Mouse (Mus musculus) stomach, postnatal 0 days (tissue): ENCODE data around the gene Pter. TPM values are rescaled to one million over a fixed set of nuclear protein-coding genes. Genes with fewer than 3 reads are reported as not detected.

Source experiments
- ATAC-seq: fragments of 200-750 bp; cut with Nextera tagmentation; 2 replicates; pipeline ENCODE4 v1.8.0; 2017; ENCODE audit not compliant: low FRiP score, low TSS enrichment
- DNase-seq: peaks from one replicate; pipeline ENCODE4 v3.0.0-alpha.2; 2016; ENCODE audit warnings: low spot score
- H3K27ac ChIP-seq: fragments of 300-500 bp; sonication (generic); replicated peaks from 2 replicates; pipeline ENCODE4 v1.5.1; 2014; ENCODE audit warnings: mild to moderate bottlenecking, control low read depth
- H3K27me3 ChIP-seq: fragments of 300-500 bp; sonication (generic); 2 replicates; pipeline ENCODE4 v1.6.1; 2014; ENCODE audit warnings: low read length; ENCODE audit not compliant: control insufficient read depth, insufficient read depth
- H3K36me3 ChIP-seq: fragments of 300-500 bp; sonication (generic); 2 replicates; pipeline ENCODE4 v1.6.1; 2014; ENCODE audit warnings: low read length, mixed read lengths; ENCODE audit not compliant: control insufficient read depth, insufficient read depth
- H3K4me1 ChIP-seq: fragments of 300-500 bp; sonication (generic); replicated peaks from 2 replicates; pipeline ENCODE4 v1.6.1; 2014; ENCODE audit warnings: antibody characterized with exemption; ENCODE audit not compliant: control insufficient read depth, insufficient read depth
- H3K4me2 ChIP-seq: fragments of 300-500 bp; sonication (generic); replicated peaks from 2 replicates; pipeline ENCODE4 v1.6.1; 2014; ENCODE audit warnings: low read depth, mild to moderate bottlenecking, control low read depth, moderate library complexity
- H3K4me3 ChIP-seq: fragments of 300-500 bp; sonication (generic); 2 replicates; pipeline ENCODE4 v1.5.1; 2014; ENCODE audit warnings: low read depth, low read length, control low read depth
- H3K9ac ChIP-seq: fragments of 300-500 bp; sonication (generic); 2 replicates; pipeline ENCODE4 v1.6.1; 2014; ENCODE audit warnings: mild to moderate bottlenecking, low read length, control low read depth, mixed read lengths
- H3K9me3 ChIP-seq: fragments of 300-500 bp; sonication (generic); 2 replicates; pipeline ENCODE4 v1.6.1; 2016; ENCODE audit warnings: low read length; ENCODE audit not compliant: control insufficient read depth
- CTCF ChIP-seq: IDR thresholded peaks from 2 replicates; pipeline ENCODE4 v1.5.1; 2016; ENCODE audit warnings: antibody characterized with exemption, low read depth, mild to moderate bottlenecking, moderate library complexity
- EP300 ChIP-seq: optimal IDR thresholded peaks from 2 replicates; pipeline ENCODE3; 2016; ENCODE audit warnings: antibody characterized with exemption
- WGBS: fragments of 180-500 bp; shearing (Covaris S2); extraction: QIAGEN DNeasy Blood & Tissue Kit; methylation state at CpG from one replicate; pipeline ENCODE4 v1.1.7; 2014; 5-methylcytosine and 5-hydroxymethylcytosine counted together
- polyA plus RNA-seq: library from polyadenylated mRNA; unstranded; fragments of >200 nt; fragmentation: Nextera tagmentation; extraction: Ambion mirVana; gene quantifications from 2 replicates; pipeline ENCODE4 v1.2.1, GENCODE M21; 2015

The Pter gene
- polyA plus RNA-seq, 1 experiment from 2014 or later, result 20.0 TPM

DNA sequence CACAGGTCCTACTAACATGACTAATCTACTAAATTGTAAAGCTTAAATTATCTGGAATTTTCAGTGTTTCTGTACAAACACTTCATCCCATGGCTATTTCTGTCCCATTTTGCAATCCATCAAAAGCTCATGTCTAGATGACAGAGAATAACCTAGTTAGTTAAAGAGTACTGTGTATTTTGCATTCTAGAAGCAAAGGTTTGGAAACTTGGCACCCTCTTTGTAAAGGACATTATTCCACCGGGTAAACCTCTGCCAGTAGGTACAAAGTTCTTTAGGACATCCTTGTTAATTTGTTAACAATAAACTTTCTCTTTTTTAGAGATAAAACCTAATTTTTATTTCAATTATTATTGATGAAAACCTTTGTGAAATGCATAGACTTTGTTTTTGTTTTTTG lies 18.1 kb upstream of the Pter start:
- WGBS, result 77% methylated on average over 1 of the region's 1 CpGs
- Histone ChIP-seq H3K27ac (no peak overlapping the region), H3K4me1 (no peaks in the 10 kb centered on the region), H3K27me3 (no peaks in the 10 kb centered on the region), H3K36me3 (no peaks in the 10 kb centered on the region), H3K9ac (no peak overlapping the region), H3K9me3 (no peaks in the 10 kb centered on the region), H3K4me2 (no peak overlapping the region), H3K4me3 (no peak overlapping the region)
- ATAC-seq, result no peak
- TF ChIP-seq EP300, result no peak
- TF ChIP-seq CTCF, result no peak
- no peak for DNase-seq

DNA sequence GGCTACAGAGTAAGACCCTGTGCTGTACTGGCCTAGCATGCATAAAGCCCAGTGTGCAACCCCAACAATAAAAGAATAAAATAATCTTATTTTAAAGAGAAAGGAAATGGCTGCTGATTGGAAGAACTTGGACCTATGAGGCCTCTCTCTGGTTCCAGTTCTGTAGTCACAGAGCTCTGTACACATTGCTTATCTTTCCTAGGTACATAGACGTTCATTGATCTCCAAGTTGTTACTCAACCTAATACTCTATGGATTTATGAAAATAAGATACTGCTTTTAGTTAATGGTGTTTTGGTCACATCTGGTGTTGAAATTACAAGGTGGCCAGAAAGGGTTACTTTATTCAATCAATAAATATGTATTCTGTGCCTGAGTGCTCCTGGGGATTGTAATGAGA lies 1.8 kb downstream of the Pter start:
- H3K27me3 ChIP-seq, result no peaks in the 10 kb centered on the region
- H3K4me1 ChIP-seq, result no peaks in the 10 kb centered on the region
- H3K27ac ChIP-seq, result no peak overlapping the region
- ATAC-seq, result no peak
- no peaks in the 10 kb centered on the region for H3K36me3 ChIP-seq
- no peak overlapping the region for H3K4me3 ChIP-seq
- TF ChIP-seq CTCF (no peak), EP300 (no peak)
- H3K9ac ChIP-seq, result no peak overlapping the region
- 78% methylated on average over 1 of the region's 1 CpGs for WGBS
- H3K9me3 ChIP-seq, result no peaks in the 10 kb centered on the region
- no peak for DNase-seq
- H3K4me2 ChIP-seq, result no peak overlapping the region

DNA sequence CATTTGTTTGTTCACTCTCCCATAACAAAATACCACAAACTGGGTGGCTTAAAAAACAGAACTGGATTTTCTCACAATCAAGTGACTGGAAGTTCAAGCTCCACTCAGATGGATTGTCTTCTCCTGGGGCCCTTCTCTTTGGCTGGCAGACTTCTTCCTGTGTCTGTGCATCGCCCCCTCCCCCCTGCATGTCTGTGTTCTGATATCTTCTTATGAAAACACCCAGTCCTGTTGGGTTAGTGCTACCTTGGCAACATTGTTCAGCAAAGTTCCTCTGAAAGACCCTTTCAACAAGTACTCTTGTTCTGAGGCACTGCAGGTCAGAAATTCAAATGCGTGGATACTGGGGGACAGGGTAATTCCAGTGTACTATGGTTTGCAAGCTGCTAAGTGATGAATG lies 6.5 kb downstream of the Pter start:
- WGBS, result 82% methylated on average over 2 of the region's 2 CpGs

DNA sequence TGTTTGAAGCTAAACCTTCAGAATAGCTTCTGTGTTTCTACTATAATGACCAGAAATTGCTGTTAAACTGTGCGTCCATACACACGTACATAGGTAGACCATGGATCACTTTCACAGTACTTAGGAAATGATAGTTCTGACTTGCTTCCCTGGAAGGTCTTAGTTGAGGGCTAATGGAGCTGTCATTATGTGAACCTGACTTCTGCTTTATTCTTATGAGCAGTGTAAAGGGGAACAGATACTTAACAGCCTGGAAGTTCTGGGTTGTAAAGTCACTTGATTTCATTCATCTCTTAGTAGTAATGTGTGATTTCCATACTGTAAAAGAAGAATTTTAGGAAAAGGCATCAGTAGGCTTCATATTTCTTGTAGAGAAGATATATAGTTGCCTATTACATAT lies 10.1 kb downstream of the Pter start:
- H3K27ac ChIP-seq, result no peak overlapping the region
- ATAC-seq, result no peak
- H3K27me3 ChIP-seq, result no peaks in the 10 kb centered on the region
- H3K36me3 ChIP-seq, result no peaks in the 10 kb centered on the region
- no peak overlapping the region for H3K4me2 ChIP-seq
- no peaks in the 10 kb centered on the region for H3K4me1 ChIP-seq
- DNase-seq, result no peak
- no peak overlapping the region for H3K4me3 ChIP-seq
- TF ChIP-seq CTCF (no peak), EP300 (no peak)
- H3K9ac ChIP-seq, result no peak overlapping the region
- WGBS, result 84% methylated on average over 2 of the region's 2 CpGs
- H3K9me3 ChIP-seq, result no peaks in the 10 kb centered on the region

More for the DNA sequence above, 6.5 kb downstream of the Pter start:
- Histone ChIP-seq H3K4me1 (no peaks in the 10 kb centered on the region), H3K36me3 (no peaks in the 10 kb centered on the region), H3K27me3 (no peaks in the 10 kb centered on the region), H3K4me2 (no peak overlapping the region), H3K9me3 (no peaks in the 10 kb centered on the region), H3K27ac (no peak overlapping the region), H3K4me3 (no peak overlapping the region), H3K9ac (no peak overlapping the region)
- DNase-seq (no peak), ATAC-seq (no peak)
- TF ChIP-seq EP300, result no peak
- no peak for TF ChIP-seq CTCF

DNA sequence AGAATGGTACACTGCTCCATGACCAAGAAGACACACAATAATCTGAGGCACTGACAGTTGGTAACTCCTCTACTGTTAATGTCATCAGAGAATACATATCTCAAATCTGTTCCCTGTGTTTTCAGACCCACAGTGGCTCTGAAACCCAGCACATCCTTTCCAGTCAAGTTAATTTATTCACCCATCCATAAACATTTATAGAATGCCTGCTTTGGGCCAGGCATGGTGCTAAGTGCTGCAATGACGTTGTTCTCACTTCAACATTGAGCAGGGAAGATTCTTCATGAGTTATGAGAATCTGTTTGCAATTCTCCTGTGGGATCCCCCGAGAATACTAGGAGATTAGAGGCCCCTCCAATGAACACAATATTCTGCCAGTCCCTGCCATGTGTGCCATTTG lies 11.4 kb downstream of the Pter start:
- ATAC-seq (no peak), DNase-seq (no peak)
- no peak overlapping the region for H3K4me3 ChIP-seq
- H3K27me3 ChIP-seq, result no peaks in the 10 kb centered on the region
- H3K4me2 ChIP-seq, result no peak overlapping the region
- H3K9me3 ChIP-seq, result no peaks in the 10 kb centered on the region
- H3K36me3 ChIP-seq, result no peaks in the 10 kb centered on the region
- no peak for TF ChIP-seq EP300
- TF ChIP-seq CTCF, result no peak
- H3K27ac ChIP-seq, result no peak overlapping the region
- H3K9ac ChIP-seq, result no peak overlapping the region
- WGBS, result 47% methylated on average over 2 of the region's 2 CpGs
- no peaks in the 10 kb centered on the region for H3K4me1 ChIP-seq

DNA sequence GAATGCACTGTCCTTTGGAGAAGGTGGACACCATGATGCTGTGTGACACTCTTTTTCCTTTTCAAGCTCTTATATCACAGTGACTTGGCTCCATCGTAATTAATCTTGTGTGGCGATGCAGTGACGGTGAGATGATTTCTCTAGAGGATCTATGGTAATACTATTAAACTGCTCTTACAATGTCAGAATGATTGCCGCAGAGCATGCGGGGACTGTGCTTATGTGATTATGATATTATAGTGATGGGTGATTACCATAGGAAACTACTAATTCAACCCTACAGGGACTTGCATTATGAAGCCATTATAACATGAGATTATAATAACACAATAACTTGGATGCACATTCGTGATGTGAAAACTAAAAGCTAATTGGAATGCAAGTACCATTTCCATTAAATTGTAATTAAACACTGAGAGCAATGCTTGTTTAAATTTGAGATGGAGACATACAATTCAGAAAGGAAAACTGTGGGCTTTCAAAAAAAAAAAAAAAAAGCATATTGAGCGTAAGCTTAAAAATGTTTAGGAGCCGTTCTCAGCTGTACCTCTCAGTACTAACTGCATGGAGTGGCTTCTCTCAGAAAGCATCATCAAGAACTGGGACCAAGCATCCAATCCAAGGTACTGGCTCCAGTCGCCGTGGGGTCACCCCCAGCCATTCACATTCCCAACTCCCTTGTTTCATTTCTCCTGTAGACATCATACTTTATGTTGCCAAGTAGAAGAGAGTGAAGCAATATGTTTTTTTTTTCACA lies 13.8 kb downstream of the Pter start:
- H3K9ac ChIP-seq, result no peak overlapping the region

More for the DNA sequence above, 13.8 kb downstream of the Pter start:
- Histone ChIP-seq H3K36me3 (no peaks in the 10 kb centered on the region), H3K9me3 (no peaks in the 10 kb centered on the region), H3K4me2 (no peak overlapping the region), H3K27ac (no peak overlapping the region), H3K27me3 (no peaks in the 10 kb centered on the region), H3K4me3 (no peak overlapping the region), H3K4me1 (no peaks in the 10 kb centered on the region)
- DNase-seq (no peak), ATAC-seq (no peak)
- TF ChIP-seq CTCF (no peak), EP300 (no peak)
- 91% methylated on average over 10 of the region's 10 CpGs for WGBS
